Mouse (Mus musculus): Measurements from ENCODE around the gene Stk11ip. TPM values are rescaled to one million over a fixed set of nuclear protein-coding genes. Genes with fewer than 3 reads are reported as not detected.

Stk11ip gene
- polyA plus RNA-seq, 1 experiment, result 5.1 TPM

DNA sequence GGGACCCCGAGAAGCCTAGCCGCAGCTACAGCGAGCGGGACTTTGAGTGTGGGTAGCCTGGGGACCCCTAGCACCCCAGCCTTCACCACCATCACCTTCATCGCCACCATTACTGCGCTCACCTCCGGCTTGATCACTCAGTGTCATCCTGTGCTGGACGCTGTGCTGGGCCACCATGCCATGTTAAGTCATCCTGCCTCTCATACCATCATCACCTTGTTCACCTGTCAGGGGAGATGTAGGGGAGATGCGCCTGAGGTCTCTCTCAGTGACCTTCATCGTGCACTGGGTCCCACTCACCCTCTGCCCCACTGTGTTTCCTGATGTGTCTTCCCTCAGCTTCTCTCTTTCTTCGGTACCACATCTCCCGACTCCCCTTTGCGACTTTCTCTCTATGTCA, 26.0 kb downstream of the Stk11ip start:
- peaks cover 22% of the 10 kb centered on the region for H3K27me3 ChIP-seq (ENCODE audit: control insufficient read depth)
- H3K4me3 ChIP-seq (replicated peaks), result no peak overlapping the region
- no peaks in the 10 kb centered on the region; the same call in 1 of the 2 replicates for H3K36me3 ChIP-seq (ENCODE audit: control insufficient read depth)
- no peaks in the 10 kb centered on the region for H3K4me1 ChIP-seq (ENCODE audit: control insufficient read depth)
- no peaks in the 10 kb centered on the region for H3K9me3 ChIP-seq (ENCODE audit: control insufficient read depth, low read length)
- TF ChIP-seq TAL1 (IDR thresholded peaks at IDR 0.05; ENCODE audit: low read length) (no peak), GATA1 (IDR thresholded peaks at IDR 0.05; ENCODE audit: low read length) (no peak)

DNA sequence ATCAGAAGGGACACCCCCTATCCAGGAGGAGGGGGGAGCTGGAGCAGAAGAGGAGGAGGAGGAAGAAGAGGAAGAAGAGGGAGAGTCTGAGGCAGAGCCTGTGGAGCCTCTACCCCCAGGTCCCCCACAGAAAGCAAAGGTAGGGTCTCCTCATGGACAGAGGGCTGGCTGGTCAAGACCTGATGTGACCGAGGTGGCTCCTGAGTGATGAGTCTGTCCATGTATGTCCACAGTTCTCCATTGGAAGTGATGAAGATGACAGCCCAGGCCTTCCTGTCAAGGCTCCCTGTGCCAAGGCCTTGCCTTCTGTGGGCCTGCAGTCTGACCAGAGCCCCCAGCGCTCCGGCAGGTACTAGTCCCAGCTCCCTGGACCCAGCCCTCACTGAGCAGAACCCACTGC, 26.8 kb downstream of the Stk11ip start:
- peaks cover 22% of the 10 kb centered on the region for H3K27me3 ChIP-seq (ENCODE audit: control insufficient read depth)
- no peak for TF ChIP-seq TAL1 (IDR thresholded peaks at IDR 0.05; ENCODE audit: low read length)
- TF ChIP-seq GATA1 (IDR thresholded peaks at IDR 0.05; ENCODE audit: low read length), result no peak
- no peaks in the 10 kb centered on the region; the same call in 1 of the 2 replicates for H3K36me3 ChIP-seq (ENCODE audit: control insufficient read depth)
- H3K4me1 ChIP-seq (ENCODE audit: control insufficient read depth), result no peaks in the 10 kb centered on the region
- H3K9me3 ChIP-seq (ENCODE audit: control insufficient read depth, low read length), result no peaks in the 10 kb centered on the region
- no peak overlapping the region for H3K4me3 ChIP-seq (replicated peaks)

DNA sequence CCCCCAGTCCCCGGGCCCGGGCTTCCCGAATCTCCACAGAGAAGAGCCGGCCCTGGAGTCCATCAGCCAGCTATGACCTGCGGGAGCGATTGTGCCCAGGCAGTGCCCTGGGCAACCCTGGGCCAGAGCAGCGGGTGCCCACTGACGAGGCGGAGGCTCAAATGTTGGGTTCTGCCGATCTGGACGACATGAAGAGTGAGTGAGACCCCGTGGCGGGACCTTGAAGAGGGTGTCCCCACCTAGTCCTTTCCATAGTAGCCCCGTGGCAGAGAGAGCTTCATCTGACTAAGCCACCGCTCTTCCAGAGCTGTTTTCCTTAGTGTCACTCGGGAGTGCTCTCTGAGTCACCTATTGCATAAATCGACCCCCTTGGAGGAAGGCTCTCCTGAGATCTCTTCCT, 27.5 kb downstream of the Stk11ip start:
- no peak for TF ChIP-seq TAL1 (IDR thresholded peaks at IDR 0.05; ENCODE audit: low read length)
- no peak for TF ChIP-seq GATA1 (IDR thresholded peaks at IDR 0.05; ENCODE audit: low read length)
- Histone ChIP-seq H3K36me3 (ENCODE audit: control insufficient read depth) (no peaks in the 10 kb centered on the region; the same call in 1 of the 2 replicates), H3K4me3 (replicated peaks) (no peak overlapping the region), H3K27me3 (ENCODE audit: control insufficient read depth) (peaks cover 22% of the 10 kb centered on the region), H3K4me1 (ENCODE audit: control insufficient read depth) (no peaks in the 10 kb centered on the region), H3K9me3 (ENCODE audit: control insufficient read depth, low read length) (no peaks in the 10 kb centered on the region)

DNA sequence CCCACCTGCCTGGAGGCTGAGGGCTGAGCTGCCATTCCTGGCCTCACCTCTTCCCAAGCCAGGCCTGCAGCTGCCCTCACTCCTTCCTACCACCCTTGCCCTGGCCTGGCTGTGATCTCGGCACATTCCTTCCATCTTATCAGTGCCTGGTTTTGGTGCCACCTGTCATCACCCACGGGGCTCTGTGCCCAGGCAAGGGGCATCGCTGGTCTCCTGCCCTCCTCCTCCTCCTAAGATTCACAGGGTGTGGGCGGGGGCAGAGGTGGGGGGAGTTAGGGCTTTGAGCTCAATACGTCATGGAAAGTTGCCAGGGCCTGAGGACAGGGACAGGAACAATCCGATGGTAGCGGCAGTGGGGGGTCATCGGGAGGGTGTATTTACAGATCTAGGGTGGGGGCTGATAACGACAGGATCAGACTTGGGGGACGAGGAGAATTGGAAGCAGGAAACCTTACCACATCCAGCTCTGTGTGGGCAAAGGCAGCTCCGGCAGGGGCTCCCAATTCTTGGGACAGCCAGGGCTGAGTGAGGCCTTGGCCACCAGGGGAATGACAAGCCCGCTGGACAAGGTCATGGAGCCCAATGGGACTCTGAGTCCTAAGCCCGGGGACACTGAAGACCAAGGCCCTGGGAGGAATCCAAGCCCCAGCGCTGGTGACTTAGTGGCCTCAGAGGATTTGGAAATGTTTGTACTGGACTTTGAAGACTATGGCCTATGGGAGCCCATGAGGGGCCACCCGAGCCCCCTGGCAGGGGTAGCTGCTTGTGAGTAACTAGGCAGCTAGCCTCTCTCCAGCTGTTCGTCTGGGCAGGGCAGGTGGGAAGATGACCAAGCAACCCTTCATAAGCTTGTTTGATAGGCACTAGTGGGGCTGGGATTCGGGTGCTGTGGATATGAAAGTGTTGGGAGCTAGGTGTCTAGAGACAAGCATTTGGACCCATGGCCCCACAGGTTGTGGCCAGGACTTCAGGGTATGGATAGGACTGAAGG, 28.3 kb downstream of the Stk11ip start:
- TF ChIP-seq GATA1 (IDR thresholded peaks at IDR 0.05; ENCODE audit: low read length) (no peak), TAL1 (IDR thresholded peaks at IDR 0.05; ENCODE audit: low read length) (no peak)
- no peaks in the 10 kb centered on the region for H3K9me3 ChIP-seq (ENCODE audit: control insufficient read depth, low read length)
- no peaks in the 10 kb centered on the region for H3K4me1 ChIP-seq (ENCODE audit: control insufficient read depth)
- peaks cover 22% of the 10 kb centered on the region for H3K27me3 ChIP-seq (ENCODE audit: control insufficient read depth)
- no peaks in the 10 kb centered on the region; the same call in 1 of the 2 replicates for H3K36me3 ChIP-seq (ENCODE audit: control insufficient read depth)
- no peak overlapping the region for H3K4me3 ChIP-seq (replicated peaks)

DNA sequence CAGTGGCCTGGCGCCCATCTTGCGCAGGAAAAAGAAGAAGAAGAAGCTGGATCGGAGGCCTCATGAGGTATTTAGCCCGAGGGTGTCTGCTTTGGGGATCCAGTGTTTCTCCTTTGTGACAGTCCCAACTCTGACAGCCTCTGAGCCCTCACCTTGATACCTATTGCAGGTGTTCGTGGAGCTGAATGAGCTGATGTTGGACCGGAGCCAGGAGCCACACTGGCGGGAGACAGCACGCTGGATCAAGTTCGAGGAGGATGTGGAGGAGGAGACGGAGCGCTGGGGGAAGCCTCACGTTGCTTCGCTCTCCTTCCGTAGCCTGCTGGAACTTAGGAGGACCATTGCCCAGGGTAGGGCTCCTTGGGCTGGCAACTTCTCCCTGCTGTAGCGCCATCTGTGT, 29.3 kb downstream of the Stk11ip start:
- no peak for TF ChIP-seq GATA1 (IDR thresholded peaks at IDR 0.05; ENCODE audit: low read length)
- no peak for TF ChIP-seq TAL1 (IDR thresholded peaks at IDR 0.05; ENCODE audit: low read length)
- no peaks in the 10 kb centered on the region for H3K9me3 ChIP-seq (ENCODE audit: control insufficient read depth, low read length)
- H3K36me3 ChIP-seq (ENCODE audit: control insufficient read depth), result no peaks in the 10 kb centered on the region; the same call in 1 of the 2 replicates
- H3K4me3 ChIP-seq (replicated peaks), result no peak overlapping the region
- peaks cover 18% of the 10 kb centered on the region for H3K27me3 ChIP-seq (ENCODE audit: control insufficient read depth)
- no peaks in the 10 kb centered on the region for H3K4me1 ChIP-seq (ENCODE audit: control insufficient read depth)

GRCm38 (mm10) chr1:75555680-75556079, 34.4 kb downstream of the Stk11ip start:
- Histone ChIP-seq H3K4me1 (ENCODE audit: control insufficient read depth) (no peaks in the 10 kb centered on the region), H3K9me3 (ENCODE audit: control insufficient read depth, low read length) (no peaks in the 10 kb centered on the region), H3K4me3 (replicated peaks) (no peak overlapping the region), H3K36me3 (ENCODE audit: control insufficient read depth) (no peaks in the 10 kb centered on the region; the same call in 1 of the 2 replicates), H3K27me3 (ENCODE audit: control insufficient read depth) (no peaks in the 10 kb centered on the region)
- TF ChIP-seq TAL1 (IDR thresholded peaks at IDR 0.05; ENCODE audit: low read length) (no peak), GATA1 (IDR thresholded peaks at IDR 0.05; ENCODE audit: low read length) (no peak)

DNA sequence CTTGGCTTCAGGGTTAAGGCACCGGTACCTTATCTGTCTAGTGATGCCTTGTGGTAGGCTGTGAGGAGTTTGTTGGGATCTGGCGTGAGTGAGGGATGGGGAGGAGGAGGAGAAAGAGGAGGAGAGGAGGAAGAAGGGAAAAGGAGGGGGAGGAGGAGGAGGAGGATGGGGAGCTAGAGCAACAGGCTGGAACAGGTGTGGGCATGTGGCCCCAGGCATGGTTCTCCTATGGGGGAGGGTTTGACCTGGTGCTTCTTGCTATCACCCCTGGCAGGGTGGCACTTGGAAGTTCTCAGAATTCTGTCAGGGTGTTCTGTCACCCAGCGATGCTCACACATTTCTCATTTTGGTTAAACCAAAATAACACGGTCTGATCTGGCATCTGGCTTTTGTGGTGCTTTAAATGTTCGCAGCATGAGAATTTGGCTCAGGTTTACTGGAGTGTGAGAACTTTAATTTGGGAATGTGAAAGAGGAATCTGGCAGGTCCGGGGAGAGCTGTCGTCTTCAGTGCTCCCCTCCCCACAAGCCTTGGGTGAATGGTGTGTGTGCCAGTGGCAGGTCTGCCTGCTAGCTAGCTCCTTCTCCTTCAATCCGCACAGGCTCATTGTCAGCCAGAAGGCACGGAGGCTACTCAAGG, 34.9 kb downstream of the Stk11ip start:
- Histone ChIP-seq H3K4me1 (ENCODE audit: control insufficient read depth) (no peaks in the 10 kb centered on the region), H3K36me3 (ENCODE audit: control insufficient read depth) (no peaks in the 10 kb centered on the region), H3K4me3 (replicated peaks) (no peak overlapping the region), H3K9me3 (ENCODE audit: control insufficient read depth, low read length) (no peaks in the 10 kb centered on the region), H3K27me3 (ENCODE audit: control insufficient read depth) (no peaks in the 10 kb centered on the region)
- TF ChIP-seq GATA1 (IDR thresholded peaks at IDR 0.05; ENCODE audit: low read length), result no peak
- TF ChIP-seq TAL1 (IDR thresholded peaks at IDR 0.05; ENCODE audit: low read length), result no peak

DNA sequence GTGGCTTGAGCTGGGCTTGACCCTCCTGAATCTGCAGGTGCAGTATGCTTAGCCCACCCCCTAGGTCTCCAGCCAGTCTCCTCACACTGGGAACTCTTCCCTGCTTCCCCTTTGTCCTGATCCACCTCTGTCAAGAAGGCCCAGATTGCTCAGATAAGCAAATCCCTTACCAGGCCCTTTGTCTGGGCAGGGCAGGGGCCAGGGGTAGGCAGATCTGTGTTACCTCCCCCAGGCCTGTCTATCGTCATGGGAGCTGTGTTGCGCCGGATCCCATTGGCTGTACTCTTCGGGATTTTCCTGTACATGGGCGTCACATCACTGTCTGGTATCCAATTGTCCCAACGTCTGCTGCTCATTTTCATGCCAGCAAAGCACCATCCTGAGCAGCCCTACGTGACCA, 35.7 kb downstream of the Stk11ip start:
- no peaks in the 10 kb centered on the region; the same call in 1 of the 2 replicates for H3K27me3 ChIP-seq (ENCODE audit: control insufficient read depth)
- TF ChIP-seq TAL1 (IDR thresholded peaks at IDR 0.05; ENCODE audit: low read length), result no peak
- TF ChIP-seq GATA1 (IDR thresholded peaks at IDR 0.05; ENCODE audit: low read length), result no peak

More for the DNA sequence above, 35.7 kb downstream of the Stk11ip start:
- Histone ChIP-seq H3K36me3 (ENCODE audit: control insufficient read depth) (no peaks in the 10 kb centered on the region), H3K4me3 (replicated peaks) (no peak overlapping the region), H3K4me1 (ENCODE audit: control insufficient read depth) (no peaks in the 10 kb centered on the region), H3K9me3 (ENCODE audit: control insufficient read depth, low read length) (no peaks in the 10 kb centered on the region)

Measured in erythroblast, embryonic 14.5 days (primary cell).